Mouse (Mus musculus) MEL (cell line): Measurements from ENCODE around the gene Olfr250. TPM values are rescaled to one million over a fixed set of nuclear protein-coding genes. Genes with fewer than 3 reads are reported as not detected.
"Not testable (repeated sequence)": the region's sequence is repeated elsewhere in the genome, so short reads cannot be mapped to it uniquely, and the experiment has no call there.

Experiments
- DNase-seq: peaks from one replicate; pipeline ENCODE4 v3.0.0; 2011; ENCODE audit warnings: low read depth, low spot score
- H3K27ac ChIP-seq: 2 replicates; pipeline ENCODE4 v1.5.1; 2012; ENCODE audit warnings: low read depth, mild to moderate bottlenecking, control low read depth, low read length, moderate library complexity; ENCODE audit not compliant: control insufficient read depth
- H3K27me3 ChIP-seq, 2 experiments: fragments of 150-350 bp in 1 of 2; sonication (generic) in 1 of 2; 2 replicates each; pipeline ENCODE4 v1.6.1; 2012; ENCODE audit warnings: low read length in 2 of 2, mild to moderate bottlenecking in 2 of 2, improper control_type of control experiment in 1 of 2, moderate library complexity in 1 of 2; ENCODE audit not compliant: insufficient read depth in 2 of 2, control insufficient read depth in 1 of 2
- H3K36me3 ChIP-seq, 2 experiments: 2 replicates each; pipeline ENCODE4 v1.6.1; 2012 to 2014; ENCODE audit warnings: low read length in 2 of 2, improper control_type of control experiment in 1 of 2, inconsistent platforms in 1 of 2, mild to moderate bottlenecking in 1 of 2; ENCODE audit not compliant: insufficient read depth in 2 of 2, control insufficient read depth in 1 of 2
- H3K4me1 ChIP-seq, 2 experiments: fragments of 150-350 bp in 1 of 2; sonication (generic) in 1 of 2; 2 replicates each; pipeline ENCODE4 v1.6.1; 2012; ENCODE audit warnings: low read length in 2 of 2, improper control_type of control experiment in 1 of 2, mild to moderate bottlenecking in 1 of 2; ENCODE audit not compliant: insufficient read depth in 2 of 2, control insufficient read depth in 1 of 2
- H3K4me3 ChIP-seq, 2 experiments: fragments of 150-350 bp in 1 of 2; sonication (generic) in 1 of 2; 2 replicates each; pipeline ENCODE4 v1.5.1; 2012; ENCODE audit warnings: low read depth in 2 of 2, low read length in 2 of 2, mild to moderate bottlenecking in 2 of 2, moderate library complexity in 2 of 2, control low read depth in 1 of 2, improper control_type of control experiment in 1 of 2; ENCODE audit not compliant: control insufficient read depth in 1 of 2, insufficient read depth in 1 of 2
- H3K79me2 ChIP-seq: 2 replicates; pipeline ENCODE4 v1.6.1; 2012; ENCODE audit warnings: mild to moderate bottlenecking, low read length, moderate library complexity; ENCODE audit not compliant: control insufficient read depth, poor library complexity, insufficient read depth
- H3K9ac ChIP-seq: 2 replicates; pipeline ENCODE4 v1.6.1; 2012; ENCODE audit warnings: low read depth, mild to moderate bottlenecking, control low read depth, low read length, moderate library complexity; ENCODE audit not compliant: control insufficient read depth, poor library complexity, severe bottlenecking
- H3K9me3 ChIP-seq: fragments of 150-350 bp; sonication (generic); replicated peaks from 2 replicates; pipeline ENCODE4 v1.6.1; 2012; ENCODE audit warnings: mild to moderate bottlenecking, low read length, improper control_type of control experiment, moderate library complexity; ENCODE audit not compliant: insufficient read depth
- E2F4 ChIP-seq: IDR thresholded peaks from 2 replicates; pipeline ENCODE4 v1.6.1; 2011; ENCODE audit warnings: low read depth, low read length, improper control_type of control experiment, borderline replicate concordance
- EP300 ChIP-seq, 2 experiments: IDR thresholded peaks; 2 replicates each; pipeline ENCODE4 v1.6.1; 2011; ENCODE audit warnings: improper control_type of control experiment in 2 of 2, low read length in 2 of 2, low read depth in 1 of 2, mild to moderate bottlenecking in 1 of 2
- GABPA ChIP-seq: IDR thresholded peaks from 2 replicates; pipeline ENCODE4 v1.6.1; 2012; ENCODE audit warnings: low read depth, mild to moderate bottlenecking, inconsistent platforms, low read length, improper control_type of control experiment, moderate library complexity
- HCFC1 ChIP-seq: IDR thresholded peaks from 2 replicates; pipeline ENCODE4 v1.6.1; 2012; ENCODE audit warnings: low read depth, mild to moderate bottlenecking, inconsistent platforms, low read length, improper control_type of control experiment, moderate library complexity
- MAFK ChIP-seq: IDR thresholded peaks from 2 replicates; pipeline ENCODE4 v1.6.1; 2011; ENCODE audit warnings: low read depth, mild to moderate bottlenecking, low read length, improper control_type of control experiment, borderline replicate concordance
- MXI1 ChIP-seq: IDR thresholded peaks from 2 replicates; pipeline ENCODE4 v1.6.1; 2011; ENCODE audit warnings: mild to moderate bottlenecking, low read depth, low read length, improper control_type of control experiment
- MYB ChIP-seq: IDR thresholded peaks from 2 replicates; pipeline ENCODE4 v1.6.1; 2011; ENCODE audit warnings: mild to moderate bottlenecking, low read depth, low read length, improper control_type of control experiment
- POLR2A ChIP-seq, 2 experiments: IDR thresholded peaks; 2 replicates each; pipeline ENCODE4 v1.6.1; 2011 to 2012; ENCODE audit warnings: low read length in 2 of 2, mild to moderate bottlenecking in 2 of 2, control low read depth in 1 of 2, improper control_type of control experiment in 1 of 2, low read depth in 1 of 2, moderate library complexity in 1 of 2; ENCODE audit not compliant: control insufficient read depth in 1 of 2, insufficient read depth in 1 of 2, poor library complexity in 1 of 2
- POLR2AphosphoS5 ChIP-seq: IDR thresholded peaks from 2 replicates; pipeline ENCODE4 v1.6.1; 2012; ENCODE audit warnings: low read depth, borderline replicate concordance, mild to moderate bottlenecking, inconsistent platforms, low read length, moderate library complexity, mixed read lengths
- RAD21 ChIP-seq: IDR thresholded peaks from 2 replicates; pipeline ENCODE4 v1.6.1; 2011; ENCODE audit warnings: mild to moderate bottlenecking, low read depth, low read length, improper control_type of control experiment
- SIN3A ChIP-seq: IDR thresholded peaks from 2 replicates; pipeline ENCODE4 v1.6.1; 2012; ENCODE audit warnings: low read length, improper control_type of control experiment, inconsistent platforms
- TBP ChIP-seq: IDR thresholded peaks from 2 replicates; pipeline ENCODE4 v1.8.0; 2011; ENCODE audit warnings: low read depth, low read length, improper control_type of control experiment
- TCF12 ChIP-seq: IDR thresholded peaks from 2 replicates; pipeline ENCODE4 v1.6.1; 2014; ENCODE audit warnings: low read depth, mild to moderate bottlenecking, inconsistent platforms, low read length, improper control_type of control experiment, moderate library complexity
- UBTF ChIP-seq: IDR thresholded peaks from 2 replicates; pipeline ENCODE4 v1.6.1; 2012; ENCODE audit warnings: low read depth, mild to moderate bottlenecking, inconsistent platforms, low read length, improper control_type of control experiment, moderate library complexity, borderline replicate concordance; ENCODE audit not compliant: insufficient read depth
- USF2 ChIP-seq, 2 experiments: IDR thresholded peaks; 2 replicates each; pipeline ENCODE4 v1.6.1; 2011 to 2012; ENCODE audit warnings: improper control_type of control experiment in 2 of 2, low read length in 2 of 2, borderline replicate concordance in 1 of 2, inconsistent platforms in 1 of 2, low read depth in 1 of 2, mild to moderate bottlenecking in 1 of 2; ENCODE audit not compliant: insufficient read depth in 1 of 2
- ZKSCAN1 ChIP-seq: IDR thresholded peaks from 2 replicates; pipeline ENCODE4 v1.6.1; 2012; ENCODE audit warnings: low read depth, mild to moderate bottlenecking, inconsistent platforms, low read length, improper control_type of control experiment, moderate library complexity
- ZMIZ1 ChIP-seq: IDR thresholded peaks from 2 replicates; pipeline ENCODE4 v1.6.1; 2012; ENCODE audit warnings: low read depth, mild to moderate bottlenecking, inconsistent platforms, low read length, improper control_type of control experiment, moderate library complexity
- polyA plus RNA-seq, 2 experiments: library from polyadenylated mRNA; stranded (reverse) in 1 of 2; unstranded in 1 of 2; fragments of >175 nt in 1 of 2; fragments of >200 nt in 1 of 2; gene quantifications; 2 replicates each; pipeline versions ENCODE4 v1.2.1 to v1.2.4; 2012; ENCODE audit warnings: low replicate concordance in 2 of 2, low read depth in 1 of 2; ENCODE audit not compliant: insufficient read length in 2 of 2, insufficient read depth in 1 of 2, missing spikeins in 1 of 2
- total RNA-seq: library from RNA; depleted of rRNA; stranded (reverse); fragments of 300-350 nt; gene quantifications from 2 replicates; pipeline ENCODE4 v1.2.3, GENCODE M21; 2012

Olfr250 gene
- total and polyA plus RNA-seq, 3 experiments, result not detected

DNA sequence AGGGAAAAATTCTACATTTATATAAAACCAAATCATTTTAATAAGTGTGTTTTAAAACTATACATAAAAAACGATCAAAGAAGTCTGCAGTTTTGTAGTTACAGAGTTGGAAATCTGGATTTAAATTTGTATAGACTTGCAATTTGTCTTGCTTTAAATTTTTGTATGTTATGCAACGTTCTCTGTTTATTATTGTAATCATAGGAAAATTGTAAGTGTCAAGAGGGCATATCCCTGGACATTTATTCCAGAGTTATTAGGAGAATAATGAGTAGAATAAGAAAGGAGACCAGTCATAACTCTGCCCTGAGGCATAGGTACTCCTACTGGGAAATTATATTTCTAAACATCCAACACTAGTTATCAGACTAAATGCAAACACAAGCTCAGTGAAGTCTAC is 10.1 kb downstream of the Olfr250 start, which contains the start of gene Olfr251:
Olfr251 (plus strand) TSS at position 301 of the 400 bp plus-strand sequence.
- no peak within 1 kb of the TSS for H3K4me3 ChIP-seq
- H3K79me2 ChIP-seq, result no peaks in the 10 kb centered on the region
- H3K9ac ChIP-seq, result no peak within 1 kb of the TSS
- H3K36me3 ChIP-seq, result no peaks in the 10 kb centered on the region
- H3K27me3 ChIP-seq, result no peaks in the 10 kb centered on the region
- no peaks in the 10 kb centered on the region for H3K4me1 ChIP-seq
- H3K9me3 ChIP-seq, result no peaks in the 10 kb centered on the region
- no peak within 1 kb of the TSS for H3K27ac ChIP-seq
- no peak for DNase-seq
- no peak for TF ChIP-seq E2F4
- TF ChIP-seq HCFC1, result no peak
- no peak for TF ChIP-seq UBTF
- no peak for TF ChIP-seq TCF12
- TF ChIP-seq SIN3A, result no peak
- TF ChIP-seq MYB, result no peak
- no peak for TF ChIP-seq MXI1
- no peak for TF ChIP-seq MAFK
- TF ChIP-seq ZKSCAN1, result no peak
- no peak for TF ChIP-seq ZMIZ1
- TF ChIP-seq RAD21, result no peak
- no peak for TF ChIP-seq EP300 (IDR thresholded peaks at IDR 0.05; ENCODE audit: low read depth in 1 of 2, low read length in 2 of 2)
- no peak for TF ChIP-seq GABPA
- TF ChIP-seq USF2 (IDR thresholded peaks at IDR 0.05; ENCODE audit: borderline replicate concordance in 1 of 2, insufficient read depth in 1 of 2, low read depth in 1 of 2, low read length in 2 of 2), result no peak
- TF ChIP-seq POLR2A (IDR thresholded peaks at IDR 0.05; ENCODE audit: control insufficient read depth in 1 of 2, insufficient read depth in 1 of 2, low read depth in 1 of 2, low read length in 2 of 2, poor library complexity in 1 of 2), result no peak

DNA sequence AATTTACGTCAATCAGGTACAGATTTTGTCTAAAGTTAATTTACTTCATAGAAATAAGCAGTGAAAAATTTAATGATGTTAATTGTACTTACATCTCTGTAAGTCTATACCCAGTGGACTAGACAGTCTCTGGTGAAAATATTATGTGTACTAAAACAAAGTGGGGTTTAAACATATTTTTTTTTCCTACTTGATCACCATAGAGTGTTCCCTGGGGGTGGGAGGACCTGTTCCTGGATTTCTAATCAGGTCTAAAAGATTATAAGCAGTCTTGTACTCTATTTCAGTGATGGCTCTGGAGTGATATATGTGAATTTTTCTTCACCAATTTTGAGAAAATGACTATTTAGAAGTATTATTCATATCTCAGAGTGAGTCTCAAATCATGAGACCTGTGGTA is 34.7 kb downstream of the Olfr250 start, which contains the start of gene Olfr147:
Olfr147 (plus strand) TSS at position 301 of the 400 bp plus-strand sequence.
- Histone ChIP-seq H3K27me3 (no peaks in the 10 kb centered on the region), H3K9me3 (no peaks in the 10 kb centered on the region), H3K4me3 (no peak within 1 kb of the TSS), H3K4me1 (no peaks in the 10 kb centered on the region), H3K36me3 (no peaks in the 10 kb centered on the region), H3K9ac (no peak within 1 kb of the TSS), H3K27ac (no peak within 1 kb of the TSS), H3K79me2 (no peaks in the 10 kb centered on the region)
- no peak for DNase-seq
- TF ChIP-seq TBP (no peak), ZKSCAN1 (no peak), EP300 (IDR thresholded peaks at IDR 0.05; ENCODE audit: low read depth in 1 of 2, low read length in 2 of 2) (no peak), TCF12 (no peak), MAFK (no peak), POLR2AphosphoS5 (no peak)

DNA sequence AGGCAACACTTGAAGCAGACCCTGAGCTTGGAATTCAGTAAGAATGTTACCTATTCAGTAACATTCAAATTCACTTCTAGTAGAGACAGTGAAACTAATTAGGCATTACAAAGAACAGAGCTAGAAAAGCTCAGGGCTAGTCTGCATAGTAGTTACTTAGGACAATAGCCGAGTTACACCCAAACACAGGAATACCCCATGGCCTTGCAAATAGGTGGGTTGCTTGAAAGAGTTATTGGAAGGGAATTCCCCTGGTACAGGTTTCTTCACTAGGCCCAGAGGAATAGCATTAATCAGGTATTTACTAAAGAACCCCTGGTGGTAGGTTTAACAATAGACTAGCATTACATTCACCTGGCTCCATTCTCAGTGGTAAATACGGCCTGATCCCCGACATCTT is 40.8 kb downstream of the Olfr250 start:
- H3K79me2 ChIP-seq, H3K9ac ChIP-seq, H3K36me3 ChIP-seq, H3K27ac ChIP-seq, H3K4me1 ChIP-seq, DNase-seq, H3K27me3 ChIP-seq, H3K4me3 ChIP-seq, H3K9me3 ChIP-seq: not testable (repeated sequence)

DNA sequence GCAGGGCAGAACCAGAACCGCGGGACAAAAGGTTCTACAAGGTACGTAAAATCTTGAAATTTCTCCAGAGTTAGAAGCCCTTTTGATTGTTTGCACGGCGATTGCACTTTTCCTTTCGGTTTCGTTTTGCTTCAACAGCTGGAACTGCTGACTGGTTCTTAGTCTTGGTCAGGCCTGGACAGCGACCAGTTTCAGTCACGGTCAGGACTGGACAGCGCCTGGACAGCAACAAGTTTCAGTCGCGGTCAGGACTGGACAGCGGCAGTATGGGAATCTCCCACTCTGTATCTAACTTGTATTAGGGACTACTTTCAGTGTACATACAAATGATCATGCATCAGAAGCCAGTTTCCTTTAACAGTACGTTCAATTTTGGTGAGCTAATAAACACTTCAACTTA is 46.8 kb downstream of the Olfr250 start:
- not testable (repeated sequence) for H3K9me3 ChIP-seq, H3K4me1 ChIP-seq, H3K79me2 ChIP-seq, DNase-seq, H3K36me3 ChIP-seq, H3K27ac ChIP-seq, H3K27me3 ChIP-seq, H3K9ac ChIP-seq, H3K4me3 ChIP-seq
